Mouse (Mus musculus) frontal cortex, postnatal 14 days (tissue): ENCODE data around the gene Vgll4.
"Not testable (repeated sequence)": the region's sequence is repeated elsewhere in the genome, so short reads cannot be mapped to it uniquely, and the experiment has no call there.

Source experiments
- DNase-seq, 2 experiments: peaks; one replicate each; pipeline ENCODE4 v3.0.0; 2022; ENCODE audit warnings: low spot score in 2 of 2

The Vgll4 gene

DNA sequence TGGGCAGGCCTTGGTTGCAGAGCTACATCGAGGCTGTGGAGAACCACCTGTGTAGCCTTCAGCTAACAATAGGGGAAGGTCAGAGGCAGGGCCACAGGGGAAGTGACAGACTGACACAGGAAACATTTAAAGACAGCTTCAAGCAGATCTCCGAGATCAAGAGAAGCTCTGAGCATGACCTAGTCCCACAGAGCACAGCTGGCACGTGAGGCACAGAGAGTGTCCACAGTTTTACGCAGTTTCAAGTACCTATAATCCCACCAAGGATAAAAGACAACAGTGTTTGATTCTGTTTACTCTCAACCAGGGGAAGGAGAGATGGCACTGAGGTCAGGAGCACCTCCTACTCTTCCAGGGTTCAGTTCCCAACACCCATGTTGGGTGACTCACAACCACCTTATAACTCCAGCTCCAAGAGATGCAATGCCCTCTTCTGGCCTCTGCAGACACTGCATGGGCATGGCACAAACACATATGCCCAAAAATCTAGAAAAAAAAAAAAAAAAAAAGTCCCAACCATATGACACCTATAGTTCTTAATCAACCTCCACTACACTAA is 75.2 kb downstream of the Vgll4 start:
- DNase-seq = no peak

GRCm38 (mm10) chr6:114893427-114894209 is 76.2 kb downstream of the Vgll4 start:
- peak; percentile 50 to 62 for DNase-seq

DNA sequence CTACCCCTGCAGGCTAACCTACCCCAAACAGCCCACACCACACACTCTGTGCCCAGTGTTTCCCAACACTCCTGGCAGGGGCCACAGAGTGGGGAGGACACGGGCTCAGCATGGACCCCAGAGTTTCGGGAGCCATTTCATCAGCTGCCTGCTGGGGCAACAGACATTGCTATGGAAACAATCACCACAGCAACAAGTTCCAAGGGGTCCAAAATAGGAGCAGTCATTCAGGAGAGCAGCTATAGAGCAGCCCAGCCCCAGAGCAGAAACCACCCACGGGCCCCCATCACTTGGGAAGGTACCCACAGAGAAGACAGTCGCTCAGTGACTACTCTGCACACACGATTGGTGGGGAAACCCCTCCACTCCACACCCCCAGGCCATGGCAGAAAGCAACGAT is 77.4 kb downstream of the Vgll4 start:
- DNase-seq = peak; percentile 67 to 82

- no peak for DNase-seq
Observed at GRCm38 (mm10) chr6:114891771-114892170, 78.0 kb downstream of the Vgll4 start.

- no peak for DNase-seq
Observed at GRCm38 (mm10) chr6:114891272-114891671, 78.5 kb downstream of the Vgll4 start.

GRCm38 (mm10) chr6:114890411-114891115 is 79.2 kb downstream of the Vgll4 start:
- DNase-seq = peak; percentile 68 to 73

DNA sequence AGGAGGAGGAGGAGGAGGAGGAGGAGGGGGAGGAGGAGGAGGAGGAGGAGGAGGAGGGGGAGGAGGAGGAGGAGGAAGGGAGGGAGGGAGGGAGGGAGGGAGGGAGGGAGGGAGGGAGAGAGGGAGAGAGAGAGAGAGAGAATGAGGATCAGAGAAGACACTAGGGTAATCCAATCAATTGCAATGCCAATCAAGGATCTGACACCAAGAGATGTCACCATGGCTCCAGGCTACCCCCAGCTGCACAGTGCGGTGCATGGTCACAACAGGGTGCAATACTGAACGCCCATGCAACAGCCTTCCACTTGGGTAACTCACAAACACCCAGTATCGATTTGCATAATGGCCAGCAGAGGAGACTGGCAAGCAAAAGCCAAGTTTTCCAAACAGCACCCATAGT is 79.8 kb downstream of the Vgll4 start:
- DNase-seq = not testable (repeated sequence)

DNA sequence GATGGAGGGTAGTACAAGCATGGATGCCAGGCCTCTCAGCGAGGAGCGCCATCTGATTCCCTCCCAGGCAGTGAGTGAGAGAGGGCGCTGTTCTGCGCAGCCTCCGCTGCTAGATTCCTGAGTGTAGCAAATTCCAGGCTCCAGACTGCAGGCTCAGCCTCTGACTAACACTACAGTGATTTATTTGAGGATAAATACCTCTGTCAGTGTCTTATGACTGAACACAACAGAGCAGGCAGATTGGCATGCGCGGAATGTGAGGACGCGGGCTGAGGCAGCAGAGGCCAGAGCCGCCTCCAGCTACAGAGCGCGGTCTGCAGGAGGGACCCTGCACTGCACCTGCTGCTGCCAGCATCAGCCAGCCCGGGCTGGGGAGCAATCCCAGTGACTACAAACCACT is 80.9 kb downstream of the Vgll4 start:
- DNase-seq = peak; percentile 55 to 60

DNA sequence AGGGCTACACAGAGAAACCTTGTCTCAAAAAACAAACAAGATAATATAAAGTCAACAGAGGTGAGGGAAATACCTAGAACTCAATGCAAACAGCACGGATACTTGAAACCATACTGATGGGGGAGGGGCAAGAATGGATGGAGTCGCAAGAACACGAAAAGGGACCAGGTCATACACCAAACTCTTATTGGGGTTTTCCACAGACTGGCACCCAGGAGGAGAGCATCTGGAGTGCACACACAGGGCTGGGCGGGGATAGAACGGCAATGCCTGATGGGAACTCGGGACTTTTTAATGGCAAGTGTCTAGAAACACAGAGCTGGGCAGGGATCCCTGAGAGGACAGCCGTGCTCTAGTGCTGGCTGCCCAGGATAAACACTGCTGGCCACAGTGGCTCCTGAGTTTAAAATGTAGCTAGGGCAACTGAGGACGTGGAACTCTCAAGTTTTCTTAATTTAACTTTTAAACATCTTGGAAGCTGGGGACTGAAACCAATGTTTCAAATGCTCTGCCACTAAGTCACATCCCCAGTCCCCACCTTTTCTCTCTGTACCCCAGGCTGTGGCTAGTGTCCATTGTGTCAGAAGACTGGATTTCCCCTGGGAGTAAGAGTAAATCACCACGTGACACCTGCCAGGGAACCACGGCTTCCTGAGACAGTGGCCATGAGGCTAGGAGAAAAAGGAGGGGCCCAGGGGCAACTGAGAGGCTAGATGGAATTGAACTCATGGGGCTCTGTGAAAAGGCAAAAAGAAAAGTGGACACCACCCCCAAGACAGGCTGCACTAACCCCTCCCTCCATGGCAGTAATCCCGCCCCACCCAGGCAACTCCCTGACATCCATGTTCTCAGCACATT is 83.1 kb downstream of the Vgll4 start:
- DNase-seq = no peak

- no peak for DNase-seq
Observed at GRCm38 (mm10) chr6:114886012-114886411, 83.8 kb downstream of the Vgll4 start.

DNA sequence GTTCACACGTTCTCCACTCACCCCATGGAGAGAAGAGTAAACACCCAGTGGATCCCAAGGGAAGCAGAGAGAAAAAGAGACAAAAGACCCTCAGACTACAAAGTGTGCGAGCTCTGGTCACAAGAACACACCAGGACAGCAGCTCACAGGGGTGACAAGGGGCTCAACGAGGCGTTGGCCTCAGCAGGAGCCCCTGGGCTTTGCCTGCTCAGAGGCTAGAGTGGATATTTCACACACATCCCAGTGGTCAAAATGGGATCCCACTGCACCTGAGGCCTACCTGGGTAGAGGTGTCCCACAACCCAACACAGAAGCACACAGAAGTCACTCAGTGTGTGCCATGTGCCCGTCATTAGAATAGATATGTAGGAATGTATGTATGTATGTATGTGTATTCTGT is 84.7 kb downstream of the Vgll4 start:
- DNase-seq = no peak

GRCm38 (mm10) chr6:114883261-114883740 is 86.5 kb downstream of the Vgll4 start:
- peak; percentile 60 to 75 for DNase-seq

DNA sequence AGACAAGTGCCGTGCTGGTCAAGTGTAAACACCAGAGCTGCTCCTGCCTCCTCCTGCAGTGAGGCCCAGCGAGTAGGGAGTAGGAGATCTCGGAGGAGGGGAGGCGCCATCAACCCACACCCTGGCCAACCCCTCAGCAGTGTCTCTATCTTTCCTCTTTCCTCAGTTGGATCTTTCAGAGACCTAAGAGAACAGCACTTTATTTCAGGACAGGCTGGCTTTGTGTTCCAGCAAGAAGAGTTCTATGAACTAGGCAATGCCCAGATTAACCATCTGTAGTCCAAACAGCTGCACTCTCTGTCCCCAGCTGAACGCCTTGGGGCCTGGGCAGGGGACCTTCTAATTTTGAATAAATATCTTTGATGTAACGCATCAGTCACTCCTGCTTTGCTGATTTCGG is 87.1 kb downstream of the Vgll4 start:
- no peak for DNase-seq

DNA sequence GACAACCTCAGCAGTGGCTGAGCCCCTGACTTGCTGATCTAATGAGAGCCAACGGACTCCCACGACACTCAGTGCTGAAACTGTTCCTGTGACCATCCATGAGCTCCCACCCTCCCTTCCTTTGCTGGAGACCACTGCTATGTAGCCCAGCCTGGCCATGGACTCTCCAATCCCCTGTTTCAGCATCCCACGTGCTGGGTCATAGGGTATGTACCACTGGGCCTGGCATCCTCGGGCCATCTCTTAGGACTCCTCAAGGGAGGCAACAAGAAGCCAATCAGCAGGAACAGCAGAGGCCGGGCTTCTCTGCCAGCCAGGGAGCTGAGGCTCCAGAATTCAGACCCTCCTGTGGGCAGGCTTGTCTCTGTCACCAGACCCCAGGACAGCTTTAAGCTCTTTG is 87.6 kb downstream of the Vgll4 start:
- DNase-seq = no peak

- no peak for DNase-seq
Observed at GRCm38 (mm10) chr6:114880798-114881197, 89.0 kb downstream of the Vgll4 start.

DNA sequence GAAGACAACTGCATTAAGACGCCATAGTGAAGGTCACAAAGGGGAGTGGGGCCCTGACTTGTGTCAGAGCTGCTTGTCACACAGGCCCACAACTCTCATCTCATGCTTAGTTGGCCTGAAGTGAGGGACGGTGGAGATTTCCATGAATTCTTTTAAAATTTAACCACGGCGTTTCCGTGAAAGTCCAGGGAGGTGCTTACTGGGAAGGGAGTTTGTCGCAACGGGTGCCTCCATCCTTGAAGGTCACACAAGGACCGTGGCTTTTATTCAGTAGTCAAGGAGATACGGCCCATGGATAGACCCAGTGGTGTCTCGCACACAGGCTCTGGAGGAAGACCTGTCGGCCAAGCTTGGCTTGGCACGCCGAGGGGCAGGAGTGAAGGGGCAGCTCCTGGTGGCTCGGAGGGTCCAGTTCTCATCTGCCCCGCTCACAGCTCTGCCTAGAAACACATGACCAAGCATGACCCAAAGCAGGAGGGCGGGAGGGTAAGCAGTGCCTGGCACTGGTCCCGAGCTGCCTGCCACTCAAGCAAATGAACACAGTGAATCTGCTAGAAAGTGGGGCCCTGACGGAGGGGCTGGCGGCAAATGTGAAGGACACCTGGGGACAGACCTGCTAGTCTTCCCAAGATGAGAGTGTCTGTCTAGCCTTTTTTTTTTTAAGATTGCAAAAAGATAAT is 90.8 kb downstream of the Vgll4 start:
- no peak for DNase-seq

DNA sequence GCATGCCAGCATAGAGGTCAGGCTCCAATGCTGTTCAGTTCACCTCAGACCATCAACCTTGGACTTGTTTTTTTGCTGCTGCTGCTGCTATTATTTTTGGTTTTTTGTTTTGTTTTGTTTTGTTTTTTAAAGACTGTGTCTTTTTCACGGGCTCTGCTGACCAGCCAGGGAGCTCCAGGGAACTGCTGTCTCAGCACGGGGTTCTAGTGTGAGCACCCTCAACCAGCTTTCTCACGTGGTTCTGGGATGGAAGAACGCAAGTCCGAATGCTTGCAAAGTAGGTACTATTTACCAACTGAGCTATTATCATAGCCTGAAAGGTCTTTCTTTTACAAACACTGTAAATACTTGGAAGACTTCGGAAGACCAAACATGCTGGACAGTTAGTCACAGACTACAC is 93.2 kb downstream of the Vgll4 start:
- DNase-seq = no peak

DNA sequence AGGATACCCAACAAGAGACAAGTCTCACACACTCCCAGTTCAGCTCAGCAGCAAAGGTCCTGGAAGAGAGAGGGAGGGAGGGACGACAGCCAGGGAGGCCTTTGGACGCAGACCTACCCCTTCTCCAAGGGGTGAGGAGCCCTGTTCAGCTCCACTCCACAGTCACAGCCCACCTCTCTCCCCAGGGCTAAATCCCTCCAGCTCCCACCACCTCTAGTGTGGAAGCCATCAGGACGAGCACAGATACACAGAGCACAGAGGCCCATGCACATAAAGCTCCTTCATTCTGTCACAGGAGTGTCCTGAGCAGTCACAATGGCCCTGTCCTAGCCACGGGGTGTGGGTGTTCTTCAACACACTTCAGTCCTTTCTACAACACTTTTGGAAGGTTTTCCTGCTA is 93.8 kb downstream of the Vgll4 start:
- DNase-seq = no peak

DNA sequence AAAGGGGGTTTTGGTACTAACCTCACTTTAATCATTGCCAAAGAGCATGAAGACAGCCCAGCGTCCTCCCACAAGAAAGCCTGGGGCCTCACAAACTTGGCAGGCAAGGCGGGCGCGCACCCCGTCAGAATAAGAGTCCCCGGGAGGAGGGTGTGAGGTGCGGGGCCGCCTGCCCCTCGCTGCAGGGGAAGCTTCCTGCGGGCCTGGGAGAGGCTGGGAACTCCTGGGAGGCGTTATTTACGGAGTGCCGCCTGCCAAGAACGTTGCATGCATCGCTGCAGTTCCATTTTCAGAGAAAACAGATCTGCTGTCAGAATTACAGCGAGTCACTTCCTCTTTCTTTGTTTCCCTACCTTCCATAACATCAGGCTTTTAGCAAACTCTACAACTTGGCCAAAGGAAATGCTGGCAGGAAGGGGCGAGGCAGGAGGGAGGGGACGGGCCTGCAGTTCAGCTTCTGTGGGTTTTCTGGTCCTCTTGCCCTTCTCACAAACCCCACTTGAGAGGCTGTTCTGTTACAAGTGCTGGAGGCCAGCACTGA is 94.7 kb downstream of the Vgll4 start:
- DNase-seq = peak; percentile 80 to 83

DNA sequence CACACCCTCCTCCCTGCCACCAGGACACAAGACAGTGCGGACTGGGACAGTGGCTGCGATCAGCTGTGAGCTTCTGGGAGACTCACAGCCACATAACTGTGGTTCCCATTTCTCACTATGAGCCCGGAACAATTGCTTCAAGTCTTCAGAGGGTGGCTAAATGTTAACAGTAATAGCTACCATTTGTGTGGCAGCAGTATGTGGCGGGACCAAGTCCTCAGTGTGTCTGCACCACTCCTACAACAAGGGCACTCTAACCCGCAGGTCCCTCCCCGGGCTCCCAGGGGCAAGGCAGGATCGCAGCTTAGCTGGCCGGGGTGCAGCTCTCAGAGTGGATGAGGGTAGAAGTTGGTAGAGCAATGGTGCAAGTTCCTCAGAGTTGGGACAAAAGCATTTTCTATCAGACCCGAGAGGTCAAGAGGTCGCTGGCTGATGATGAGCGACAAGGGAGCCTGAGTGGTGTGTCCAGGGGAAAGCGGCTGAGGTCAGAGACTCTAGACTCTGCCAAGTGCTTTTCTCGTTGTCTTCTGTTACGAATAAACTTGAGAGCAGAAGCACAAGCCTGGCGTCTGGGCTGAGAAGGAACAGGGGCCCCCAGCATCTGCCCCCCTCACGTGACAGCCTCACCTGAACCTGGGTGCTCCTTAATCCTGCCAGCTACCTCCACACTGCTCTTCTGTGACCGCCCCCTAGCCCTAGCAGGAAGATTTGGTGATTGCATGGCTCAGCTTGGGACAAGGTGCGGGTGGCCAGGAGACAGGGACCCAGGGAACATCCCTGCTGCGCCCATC is 95.5 kb downstream of the Vgll4 start:
- no peak for DNase-seq
